Mouse (Mus musculus) left cerebral cortex, adult 9 months (tissue): ENCODE measurements around the gene Rab11fip3.
"Not testable (repeated sequence)": the region's sequence is repeated elsewhere in the genome, so short reads cannot be mapped to it uniquely, and the experiment has no call there.

Experiments
- DNase-seq, 2 experiments: peaks; one replicate each; pipeline ENCODE4 v3.0.0; 2022; ENCODE audit warnings: low spot score in 2 of 2

The Rab11fip3 gene

GRCm38 (mm10) chr17:26040711-26041110, 28.6 kb downstream of the Rab11fip3 start:
- DNase-seq: not testable (repeated sequence)

GRCm38 (mm10) chr17:26032037-26032436, 37.3 kb downstream of the Rab11fip3 start:
- no peak for DNase-seq

- DNase-seq: no peak
Observed at GRCm38 (mm10) chr17:26031583-26031982, 37.8 kb downstream of the Rab11fip3 start.

DNA sequence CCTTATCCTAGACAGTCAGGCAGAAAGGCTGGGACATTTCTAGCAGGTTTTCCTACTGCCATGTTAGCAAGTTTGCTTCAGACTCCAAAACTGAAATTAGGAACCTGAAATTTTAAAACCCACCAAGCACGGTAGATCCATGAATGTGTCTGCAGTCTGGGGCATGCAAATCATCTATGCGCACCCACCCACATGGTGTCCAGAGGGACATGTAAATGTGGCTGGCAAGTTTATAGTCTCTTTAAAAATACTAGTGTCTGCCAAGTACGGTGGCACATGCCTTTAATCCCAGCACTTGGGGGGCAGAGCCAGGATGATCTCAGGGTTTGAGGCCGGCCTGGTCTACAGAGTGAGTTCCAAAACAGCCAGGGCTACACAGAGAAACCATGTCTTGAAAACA, 41.1 kb downstream of the Rab11fip3 start:
- no peak for DNase-seq

DNA sequence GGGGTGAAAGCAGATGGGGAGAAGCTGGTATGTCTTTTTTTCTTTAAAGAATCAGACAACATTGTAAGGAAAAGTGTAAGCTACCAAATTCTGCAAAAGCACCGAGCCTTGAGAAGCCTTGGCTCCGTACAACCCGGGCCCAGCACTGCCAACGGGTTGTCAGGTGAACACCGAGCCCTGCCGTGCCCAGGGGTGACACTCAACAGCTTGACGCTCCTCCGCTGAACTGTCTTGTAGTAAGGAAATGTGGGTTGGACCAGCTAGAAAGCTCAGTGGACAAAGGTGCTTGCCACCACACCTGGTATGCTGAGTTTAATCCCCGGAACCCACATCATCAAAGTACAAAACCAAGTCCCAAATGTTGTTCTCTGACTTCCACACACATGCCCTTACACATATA, 44.7 kb downstream of the Rab11fip3 start:
- no peak for DNase-seq

DNA sequence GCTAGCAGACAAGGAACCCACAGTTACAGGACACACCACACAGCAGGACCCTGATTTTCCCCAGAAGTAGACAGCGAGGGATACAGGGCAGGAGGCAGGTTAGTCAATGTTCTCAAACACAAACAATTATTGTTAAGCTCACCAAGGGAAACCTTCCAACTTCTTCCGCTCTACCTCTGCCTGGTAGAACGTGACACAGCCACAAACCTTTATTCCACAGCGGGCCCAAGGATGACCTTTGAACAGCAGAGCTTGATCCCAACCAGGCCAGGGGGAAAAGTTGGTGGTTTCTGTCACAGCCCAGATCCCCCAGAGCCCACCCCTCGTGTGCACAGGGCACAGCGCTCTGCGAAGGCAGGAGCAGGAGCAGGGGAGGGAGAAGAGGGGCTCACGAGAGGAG, 45.4 kb downstream of the Rab11fip3 start:
- DNase-seq: no peak

- DNase-seq: no peak
Observed at GRCm38 (mm10) chr17:26023181-26023580, 46.2 kb downstream of the Rab11fip3 start.

GRCm38 (mm10) chr17:26021728-26022341, 47.5 kb downstream of the Rab11fip3 start:
- no peak for DNase-seq

DNA sequence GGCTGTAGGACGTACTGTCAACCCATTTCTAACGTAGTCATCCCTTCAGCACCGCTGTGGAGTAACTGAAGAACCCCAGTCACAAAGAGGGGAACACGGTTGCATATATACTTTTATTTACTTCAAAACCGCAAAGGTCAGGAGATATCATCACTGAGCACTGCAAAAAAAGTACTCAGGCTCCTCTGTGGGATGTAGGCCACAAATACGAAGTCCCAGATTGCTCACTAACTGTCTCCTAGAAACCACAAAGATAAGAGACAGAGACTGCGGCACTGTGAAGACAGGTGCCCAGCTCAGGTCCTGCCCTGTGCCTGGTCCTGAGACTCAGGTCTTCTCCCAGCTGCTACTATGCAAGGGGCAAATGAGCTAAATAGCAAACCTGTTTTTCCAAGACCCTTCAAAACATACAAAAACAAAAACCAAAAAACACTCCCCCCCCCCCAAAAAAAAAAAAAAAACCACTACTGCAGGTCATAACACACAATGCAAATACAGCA, 48.5 kb downstream of the Rab11fip3 start:
- DNase-seq: no peak

DNA sequence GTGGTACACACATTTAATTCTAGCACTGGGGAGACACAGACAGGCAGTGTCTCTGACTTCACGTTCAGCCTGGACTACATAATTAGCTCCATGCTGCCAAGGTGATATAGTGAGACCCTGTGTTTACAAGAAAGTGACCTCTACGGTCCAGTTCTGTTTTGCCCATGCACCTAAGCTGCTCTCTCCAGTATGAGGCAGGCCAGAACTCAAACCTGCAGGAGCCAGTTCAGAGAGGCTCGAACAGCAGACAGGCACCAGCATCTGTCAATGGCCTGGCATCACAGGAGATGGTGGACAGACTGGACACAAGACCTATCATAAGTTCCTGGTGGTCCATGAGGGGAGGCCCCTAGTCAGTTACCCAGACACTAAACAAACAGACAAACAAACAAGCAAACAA, 51.0 kb downstream of the Rab11fip3 start:
- DNase-seq: no peak

- DNase-seq: no peak
Observed at GRCm38 (mm10) chr17:26017949-26018348, 51.4 kb downstream of the Rab11fip3 start.

GRCm38 (mm10) chr17:26017021-26017420, 52.3 kb downstream of the Rab11fip3 start:
- no peak for DNase-seq

DNA sequence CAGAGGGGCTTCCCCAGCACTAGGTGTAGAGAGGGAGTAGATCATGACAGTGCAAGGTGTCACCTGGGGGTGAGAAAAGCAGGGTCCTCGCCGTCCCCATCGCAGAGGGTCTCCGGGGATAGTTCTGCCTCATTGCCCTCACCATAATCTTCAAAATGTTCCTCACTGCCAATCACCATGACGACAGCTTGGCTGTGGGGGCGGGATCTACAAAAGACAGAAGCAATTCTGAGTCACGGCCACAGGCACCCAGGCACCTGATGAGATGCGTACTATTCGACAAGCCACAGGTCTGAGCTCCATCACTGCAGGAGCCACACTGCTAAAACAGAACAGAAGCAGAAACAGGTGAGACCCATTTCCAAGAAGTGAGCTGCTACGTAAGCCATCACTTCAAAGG, 55.6 kb downstream of the Rab11fip3 start:
- peak in 1 of 2 experiments; percentile 41 for DNase-seq

DNA sequence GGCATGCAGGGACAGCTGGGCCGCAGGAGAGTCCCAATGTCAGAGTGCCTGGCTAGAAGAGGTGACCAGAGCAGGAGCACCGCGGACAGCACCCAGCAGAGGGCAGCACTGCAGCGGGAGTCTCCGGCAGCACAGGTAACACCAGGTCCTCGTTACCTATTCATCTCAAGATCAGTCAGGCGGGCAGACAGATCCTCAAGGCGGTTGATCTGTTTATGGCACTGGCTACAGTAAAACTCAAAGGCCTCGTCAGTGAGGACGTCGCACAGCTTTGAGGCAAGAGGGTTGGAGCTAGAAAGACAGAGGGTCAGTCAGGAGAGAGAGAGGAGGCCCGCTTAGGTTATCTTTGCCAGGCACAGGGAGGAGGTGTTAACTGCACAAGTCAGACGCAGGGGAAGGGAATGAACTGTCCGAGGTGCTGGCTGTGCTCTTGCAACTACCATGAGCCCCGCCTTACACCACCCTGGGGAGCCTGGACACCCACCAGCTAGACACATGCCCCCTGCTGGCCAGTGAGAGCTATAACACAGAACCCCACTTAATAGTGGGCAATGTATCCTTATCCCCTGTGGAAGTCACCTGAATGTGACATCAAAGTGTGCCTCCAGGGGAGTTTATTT, 57.4 kb downstream of the Rab11fip3 start:
- peak in 1 of 2 experiments; percentile 74 for DNase-seq

DNA sequence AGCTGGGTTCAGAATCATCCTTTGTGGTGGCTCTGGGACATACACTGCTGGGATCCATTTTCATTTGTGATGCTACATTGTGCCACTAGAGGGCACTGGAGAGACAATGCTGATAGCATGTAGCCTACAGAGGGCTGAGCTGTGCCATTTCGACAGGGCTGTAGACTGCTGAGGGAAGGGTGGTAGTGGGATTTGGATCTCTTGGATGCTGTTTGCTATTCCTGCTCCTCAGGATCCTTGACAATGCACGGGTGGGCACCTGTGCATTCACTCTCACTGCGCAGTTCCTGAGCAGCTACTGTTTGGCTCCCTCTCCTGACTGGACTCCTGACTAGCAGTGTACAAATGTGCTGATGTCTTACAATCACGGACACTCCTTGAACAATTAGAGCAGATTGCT, 59.8 kb downstream of the Rab11fip3 start:
- peak in 1 of 2 experiments; percentile 90 for DNase-seq

- DNase-seq: no peak
Observed at GRCm38 (mm10) chr17:26008787-26009186, 60.6 kb downstream of the Rab11fip3 start.

GRCm38 (mm10) chr17:26008331-26008730, 61.0 kb downstream of the Rab11fip3 start:
- no peak for DNase-seq

DNA sequence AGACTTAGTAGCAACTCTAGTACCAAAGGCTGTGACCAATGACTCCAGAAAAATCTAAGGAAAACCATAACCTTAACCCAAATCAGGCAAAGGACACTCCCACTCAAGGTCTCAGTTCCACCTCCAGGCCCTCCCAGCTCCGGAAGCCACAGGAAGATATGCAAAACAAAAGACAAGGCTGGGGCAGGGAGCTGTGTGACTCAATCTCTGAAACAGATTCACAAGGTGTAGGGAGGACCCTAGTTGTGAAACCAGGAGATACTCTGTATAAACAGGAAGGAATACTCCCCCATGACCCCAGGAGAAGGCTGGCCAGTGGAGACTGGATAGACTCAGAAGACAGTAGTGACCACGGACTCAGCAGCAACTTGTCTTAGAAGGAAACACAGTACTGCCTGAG, 61.7 kb downstream of the Rab11fip3 start:
- no peak for DNase-seq

DNA sequence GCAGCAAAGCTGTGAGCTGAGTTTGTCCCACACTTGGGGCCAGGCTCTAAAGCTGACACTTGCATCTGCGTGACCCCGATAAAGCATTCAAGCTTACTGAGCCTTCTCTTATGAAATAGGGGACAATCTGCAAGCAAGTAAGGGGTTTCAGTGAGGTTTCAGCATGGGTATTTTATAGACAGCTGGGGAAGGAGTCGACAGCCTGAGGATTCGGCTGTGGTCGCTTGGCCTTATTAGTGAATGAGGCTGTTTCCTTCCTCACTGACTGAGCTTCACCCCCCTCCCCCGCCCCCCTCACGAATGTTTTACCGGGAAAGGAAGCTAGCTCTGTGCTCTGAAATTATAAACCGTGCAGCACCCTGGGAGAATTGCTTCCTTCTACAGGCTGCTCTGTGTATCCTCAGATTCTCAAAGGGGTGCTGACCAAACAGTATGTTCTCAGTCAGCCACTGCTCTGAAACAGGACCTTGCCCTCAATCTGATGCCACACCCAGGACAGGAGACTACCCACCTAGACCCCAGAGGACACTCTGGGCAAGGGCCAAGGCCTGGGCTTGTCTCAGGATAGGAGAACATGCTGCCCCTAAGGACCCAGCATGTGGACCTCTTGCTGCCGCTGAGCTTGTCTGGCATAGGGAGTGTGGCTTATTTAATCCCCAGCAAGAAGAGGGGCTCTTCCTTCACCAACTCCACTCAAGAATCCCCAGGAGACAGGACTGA, 63.5 kb downstream of the Rab11fip3 start:
- no peak for DNase-seq

- no peak for DNase-seq
Observed at GRCm38 (mm10) chr17:26004711-26005110, 64.6 kb downstream of the Rab11fip3 start.

- no peak for DNase-seq
Observed at GRCm38 (mm10) chr17:26003864-26004263, 65.5 kb downstream of the Rab11fip3 start.

DNA sequence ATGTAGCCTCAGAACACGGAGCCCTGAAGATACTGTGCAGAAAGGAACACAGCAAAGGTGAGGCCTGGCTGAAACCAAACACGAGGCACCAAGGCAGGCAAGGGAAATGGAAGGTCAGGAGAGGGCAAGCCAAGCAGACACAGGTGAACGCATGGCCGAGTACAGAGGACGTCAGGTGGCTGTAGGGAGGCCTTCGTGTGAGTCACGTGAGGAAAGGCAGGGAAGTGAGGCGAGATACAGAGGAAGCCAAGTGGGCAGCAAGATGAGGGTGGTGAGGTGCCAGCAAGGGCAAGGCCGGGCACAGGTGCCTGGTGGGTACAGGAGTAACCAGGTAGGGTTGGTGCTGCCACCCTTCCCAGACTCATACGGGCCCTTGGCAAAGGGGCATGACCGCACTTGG, 70.9 kb downstream of the Rab11fip3 start:
- DNase-seq: no peak

GRCm38 (mm10) chr17:25993489-25993888, 75.9 kb downstream of the Rab11fip3 start:
- no peak for DNase-seq
